Mouse (Mus musculus) kidney, embryonic 14.5 days (tissue): ENCODE data around the gene Gpr45. TPM values are rescaled to one million over a fixed set of nuclear protein-coding genes. Genes with fewer than 3 reads are reported as not detected.

ENCODE experiments used
- microRNA-seq: library from miRNA; unstranded; fragments of <30 nt; microRNA quantifications from one replicate; pipeline ENCODE4, GENCODE M21; 2016
- polyA plus RNA-seq: library from polyadenylated mRNA; unstranded; fragments of >200 nt; fragmentation: Nextera tagmentation; extraction: Ambion mirVana; gene quantifications from 2 replicates; pipeline ENCODE4 v1.2.1, GENCODE M21; 2014

Gpr45 gene
- polyA plus RNA-seq, 1 experiment from 2014 or later, result 18.3 TPM

Small RNA genes lying within 50 kb of the gene (microRNA-seq; reads per million reads assigned to microRNA genes)
- not detected for gene Gm24001

Other genes starting within 250 kb of the Gpr45 start
- 62.4 and 78.8 TPM in 2 replicates for gene Mrps9, start 101.6 kb upstream of the Gpr45 start, polyA plus RNA-seq
- gene Tgfbrap1, start 145.8 kb downstream of the Gpr45 start, polyA plus RNA-seq, result 6.7 and 13.6 TPM in 2 replicates
- gene AI597479, start 145.8 kb downstream of the Gpr45 start, polyA plus RNA-seq, result 21.0 and 34.1 TPM in 2 replicates
- 74.1 and 87.6 TPM in 2 replicates for gene Fhl2, start 244.1 kb downstream of the Gpr45 start, polyA plus RNA-seq